Mouse (Mus musculus): Measurements from ENCODE around the gene Pcgf3.
"Not testable (repeated sequence)": the region's sequence is repeated elsewhere in the genome, so short reads cannot be mapped to it uniquely, and the experiment has no call there.

Gene Pcgf3

DNA sequence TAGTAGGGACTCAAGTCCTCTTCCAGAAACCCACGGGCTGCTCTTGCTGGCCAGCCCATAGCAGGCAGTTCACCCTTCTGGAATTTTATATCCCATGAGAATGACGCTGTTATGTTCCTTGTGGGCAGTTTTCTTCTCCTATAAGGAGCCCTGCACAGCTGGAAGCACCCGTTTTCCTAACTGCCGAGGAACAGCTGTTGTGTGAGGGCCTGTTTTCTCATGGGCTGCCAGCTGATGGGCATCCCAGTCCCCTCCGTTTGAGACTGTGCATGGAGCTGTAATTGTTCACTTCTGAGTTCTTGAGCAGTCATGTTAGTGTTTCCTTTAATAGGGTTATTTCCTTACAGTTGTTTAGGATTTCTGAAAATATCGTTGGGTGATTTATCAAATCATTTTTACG is 8.6 kb downstream of the Pcgf3 start:
- DNase-seq (ENCODE audit: extremely low read depth, low read depth), result no peak

GRCm38 (mm10) chr5:108473737-108474136 is 12.7 kb downstream of the Pcgf3 start:
- no peak for DNase-seq (ENCODE audit: extremely low read depth, low read depth)

- DNase-seq (ENCODE audit: extremely low read depth, low read depth), result no peak
Observed at GRCm38 (mm10) chr5:108475977-108476376, 14.9 kb downstream of the Pcgf3 start.

GRCm38 (mm10) chr5:108483006-108483405 is 22.0 kb downstream of the Pcgf3 start:
- no peak for DNase-seq (ENCODE audit: extremely low read depth, low read depth)

DNA sequence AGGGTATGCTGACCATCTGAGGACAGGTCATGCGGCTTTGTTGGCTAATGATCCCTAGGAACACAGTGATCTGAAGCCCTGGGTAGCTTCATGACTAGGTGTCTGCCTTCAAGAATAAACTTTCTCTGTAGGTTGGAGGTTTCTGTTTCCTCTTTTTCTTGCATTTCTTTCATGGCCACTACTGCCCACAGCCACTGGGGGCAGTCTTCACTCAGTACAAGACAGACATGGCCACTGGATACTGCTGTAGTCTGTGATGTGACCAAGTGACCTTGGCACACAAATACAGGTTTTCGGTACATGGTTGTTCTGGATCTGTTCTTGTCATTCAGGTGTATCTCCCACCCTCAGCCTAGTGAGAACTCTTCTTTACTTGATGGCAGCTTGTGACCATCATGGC is 24.2 kb downstream of the Pcgf3 start:
- DNase-seq (ENCODE audit: extremely low read depth, low read depth), result no peak

GRCm38 (mm10) chr5:108486148-108486547 is 25.1 kb downstream of the Pcgf3 start:
- DNase-seq (ENCODE audit: extremely low read depth, low read depth), result not testable (repeated sequence)

GRCm38 (mm10) chr5:108501573-108501972 is 40.5 kb downstream of the Pcgf3 start:
- DNase-seq (ENCODE audit: extremely low read depth, low read depth), result peak; percentile 62

DNA sequence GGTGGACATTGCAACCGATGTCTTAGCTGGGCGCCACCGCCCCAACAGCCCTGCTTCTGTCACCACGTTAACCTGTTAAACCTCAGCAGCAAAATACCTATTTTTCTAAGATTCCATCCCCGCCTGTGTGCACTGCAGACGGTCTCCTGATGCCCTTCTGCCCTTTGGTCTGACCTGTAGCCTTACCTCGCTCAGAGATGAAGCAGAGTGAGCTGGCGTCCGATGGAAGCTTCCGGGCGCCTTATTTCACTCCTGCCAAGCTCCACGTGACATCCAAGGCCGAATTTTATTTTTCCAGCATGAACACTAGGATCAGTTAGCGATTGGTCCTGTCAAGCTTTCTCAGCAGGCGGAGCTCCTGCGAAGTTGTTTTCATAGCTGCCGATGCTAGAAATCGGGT is 41.3 kb downstream of the Pcgf3 start:
- DNase-seq (ENCODE audit: extremely low read depth, low read depth), result no peak

GRCm38 (mm10) chr5:108515581-108516361 is 54.7 kb downstream of the Pcgf3 start:
- no peak for DNase-seq (ENCODE audit: extremely low read depth, low read depth)

GRCm38 (mm10) chr5:108516655-108517054 is 55.6 kb downstream of the Pcgf3 start:
- peak; percentile 50 for DNase-seq (ENCODE audit: extremely low read depth, low read depth)

GRCm38 (mm10) chr5:108518106-108518885 is 57.3 kb downstream of the Pcgf3 start:
- DNase-seq (ENCODE audit: extremely low read depth, low read depth), result no peak

DNA sequence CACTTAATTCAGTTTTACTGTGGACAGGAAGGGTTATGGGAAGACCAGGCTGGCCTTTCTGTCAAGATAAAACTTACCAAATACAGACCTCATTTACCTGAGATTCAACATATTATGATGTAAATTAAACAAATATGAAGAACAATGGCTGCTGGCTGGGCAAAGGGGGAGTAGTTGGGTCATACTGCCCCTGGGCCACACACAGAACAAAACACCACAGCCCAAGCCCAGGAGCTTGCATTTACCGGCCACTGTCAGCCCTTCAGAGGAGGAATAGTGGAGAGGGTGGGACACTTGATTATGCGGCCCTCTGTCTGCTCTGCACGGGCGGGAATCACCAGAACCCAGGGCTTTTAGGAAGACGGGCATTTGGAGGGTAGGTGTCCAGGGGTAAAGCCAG is 57.9 kb downstream of the Pcgf3 start:
- DNase-seq (ENCODE audit: extremely low read depth, low read depth), result no peak

- no peak for DNase-seq (ENCODE audit: extremely low read depth, low read depth)
Observed at GRCm38 (mm10) chr5:108520153-108520552, 59.1 kb downstream of the Pcgf3 start.

GRCm38 (mm10) chr5:108521016-108521415 is 60.0 kb downstream of the Pcgf3 start:
- no peak for DNase-seq (ENCODE audit: extremely low read depth, low read depth)

GRCm38 (mm10) chr5:108521896-108522295 is 60.9 kb downstream of the Pcgf3 start:
- DNase-seq (ENCODE audit: extremely low read depth, low read depth), result no peak

DNA sequence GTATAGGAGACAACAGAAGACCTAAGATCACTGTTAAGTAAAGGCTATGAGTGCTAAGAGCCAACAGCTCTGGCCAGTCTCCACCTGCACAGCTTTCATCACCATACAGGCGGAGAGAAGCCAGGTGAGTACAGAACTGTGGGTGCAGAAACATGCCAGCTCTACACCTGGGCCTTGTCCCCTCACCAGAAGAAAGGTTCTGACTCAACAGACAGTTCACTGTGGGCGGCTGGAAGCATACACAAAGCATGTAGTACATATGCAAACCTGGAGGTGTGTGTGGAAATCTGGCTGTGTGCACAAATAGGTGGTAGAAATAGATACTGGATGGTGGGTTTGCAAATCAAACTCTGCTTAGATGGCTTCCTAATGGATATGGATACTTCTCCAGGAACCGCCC is 61.6 kb downstream of the Pcgf3 start:
- no peak for DNase-seq (ENCODE audit: extremely low read depth, low read depth)

DNA sequence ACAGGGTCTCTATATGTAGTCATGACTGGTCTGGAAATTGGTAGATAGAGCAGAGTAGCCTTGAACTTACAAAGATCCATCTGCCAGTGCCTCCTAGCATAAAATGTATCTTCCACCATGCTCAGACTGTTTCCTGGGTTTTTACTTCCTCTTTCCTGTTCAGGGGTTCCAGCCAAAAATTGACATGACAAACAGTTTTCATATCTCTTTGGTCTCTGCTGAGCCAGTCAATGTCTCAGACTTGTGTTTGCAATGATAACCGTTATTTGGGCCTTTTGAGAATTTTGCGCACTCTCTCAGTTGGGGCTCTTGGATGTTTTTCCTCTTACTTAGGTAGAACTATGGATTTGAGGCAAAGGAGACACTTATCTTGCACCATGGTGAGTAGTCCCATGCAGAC is 73.2 kb downstream of the Pcgf3 start:
- DNase-seq (ENCODE audit: extremely low read depth, low read depth), result peak; percentile 64

- no peak for DNase-seq (ENCODE audit: extremely low read depth, low read depth)
Observed at GRCm38 (mm10) chr5:108543516-108544291, 82.7 kb downstream of the Pcgf3 start.

GRCm38 (mm10) chr5:108547636-108548035 is 86.6 kb downstream of the Pcgf3 start:
- DNase-seq (ENCODE audit: extremely low read depth, low read depth), result no peak

GRCm38 (mm10) chr5:108549137-108549488 is 88.1 kb downstream of the Pcgf3 start:
- DNase-seq (ENCODE audit: extremely low read depth, low read depth), result no peak

DNA sequence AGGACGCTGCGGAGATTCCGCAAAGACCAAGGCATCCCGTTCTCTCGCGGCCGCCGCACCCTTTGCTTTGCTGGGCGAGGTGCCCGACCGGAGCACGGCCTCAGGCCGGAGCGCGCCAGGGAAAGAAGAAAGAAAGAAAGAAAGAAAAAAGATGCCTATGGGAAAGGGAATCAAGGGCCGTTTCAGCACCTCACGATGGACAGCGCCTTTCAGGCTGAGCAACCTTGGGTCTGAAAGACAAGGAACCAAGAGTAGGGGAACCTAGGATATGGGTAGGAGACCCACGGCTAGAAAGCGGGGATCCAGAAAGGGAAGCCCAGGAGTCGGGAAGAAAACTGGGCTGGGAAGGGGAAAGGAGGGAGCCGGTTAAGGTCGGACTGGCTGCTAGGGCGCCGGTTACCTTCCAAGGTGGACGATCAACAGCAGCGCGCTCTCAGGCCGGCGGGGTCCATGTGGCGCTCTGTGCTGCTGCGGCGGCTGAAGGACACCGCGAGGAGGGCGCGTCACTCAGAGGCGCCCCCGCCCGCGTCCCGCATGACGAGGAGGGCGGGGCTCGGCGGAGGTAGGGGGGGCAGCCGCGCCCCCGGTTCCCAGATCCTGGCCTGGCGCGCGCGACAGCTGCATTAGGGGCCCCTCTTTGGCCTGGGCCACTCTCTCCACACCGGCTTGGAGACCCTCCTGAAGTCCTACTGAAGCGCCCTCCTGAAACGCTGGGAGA is 88.6 kb downstream of the Pcgf3 start, which contains the start of gene Cplx1:
TSS of gene Cplx1 (minus strand) at position 536 of the 718 bp plus-strand sequence.
- DNase-seq (ENCODE audit: extremely low read depth, low read depth), result peak; percentile 13
